Mouse (Mus musculus): ENCODE data around the gene Doxl2. TPM values are rescaled to one million over a fixed set of nuclear protein-coding genes. Genes with fewer than 3 reads are reported as not detected.

Gene Doxl2
- total RNA-seq, 2 experiments from 2014 or later = not detected

Other genes starting within 250 kb of the Doxl2 start
- gene Gimap1, start 235.9 kb upstream of the Doxl2 start, total RNA-seq (2021) = 1 to 10 TPM; 3.1 to 3.4 TPM
- gene Gimap5, start 228.8 kb upstream of the Doxl2 start, total RNA-seq (2021) = 1 to 10 TPM; 1.2 to 1.6 TPM
- gene Gimap3, start 204.1 kb upstream of the Doxl2 start, total RNA-seq (2021) = not detected
- 10 to 100 TPM; 15.6 to 18.6 TPM for gene Tmem176a, start 134.0 kb upstream of the Doxl2 start, total RNA-seq (2021)
- 10 to 100 TPM; 38.2 to 42.5 TPM for gene Tmem176b, start 133.5 kb upstream of the Doxl2 start, total RNA-seq (2021)
- not detected for gene Aoc1, start 102.1 kb upstream of the Doxl2 start, total RNA-seq (2021)
- not detected for gene 1600015I10Rik, start 45.1 kb upstream of the Doxl2 start, total RNA-seq (2021)
- not detected for gene Svs1, start 11.9 kb downstream of the Doxl2 start, total RNA-seq (2021)
- gene Gpnmb, start 61.6 kb downstream of the Doxl2 start, total RNA-seq (2021) = under 1 TPM; 0.39 to 0.43 TPM
- 10 to 100 TPM; 28.7 to 33.6 TPM for gene Malsu1, start 98.8 kb downstream of the Doxl2 start, total RNA-seq (2021)
- gene Igf2bp3, start 240.0 kb downstream of the Doxl2 start, total RNA-seq (2021) = 1 to 10 TPM; 1.2 TPM

All from left cerebral cortex, postnatal 10 days (tissue).